Mouse (Mus musculus): Measurements from ENCODE around the gene Ddr2. TPM values are rescaled to one million over a fixed set of nuclear protein-coding genes. Genes with fewer than 3 reads are reported as not detected.

Ddr2 gene
- polyA plus RNA-seq, 1 experiment from 2014 or later: 30.7 TPM

DNA sequence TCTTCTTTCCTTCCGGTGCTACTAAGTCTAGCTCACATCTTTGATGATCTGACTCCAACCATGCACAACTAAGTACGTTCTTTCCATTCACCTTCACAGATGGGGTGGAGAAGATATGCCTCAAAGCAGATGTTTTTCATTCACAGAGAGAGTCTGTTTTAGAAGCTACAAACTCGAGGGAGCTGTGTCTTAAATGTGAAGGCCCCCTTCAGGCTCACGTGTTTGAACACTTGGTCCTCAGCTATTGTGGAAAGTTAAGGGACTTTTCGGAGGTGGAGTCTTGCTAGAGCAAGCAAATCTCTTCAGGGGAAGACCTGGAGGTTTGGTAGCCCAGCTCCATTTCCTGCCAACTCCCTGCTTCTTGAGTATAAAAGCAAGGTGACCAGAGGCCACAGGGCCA lies 34.2 kb downstream of the Ddr2 start:
- H3K27ac ChIP-seq: no peak overlapping the region
- no peaks in the 10 kb centered on the region for H3K27me3 ChIP-seq (ENCODE audit: poor library complexity, severe bottlenecking)
- no peaks in the 10 kb centered on the region for H3K9me3 ChIP-seq
- DNase-seq (ENCODE audit: extremely low spot score, low spot score): no peak
- H3K4me3 ChIP-seq: no peak overlapping the region
- no peaks in the 10 kb centered on the region for H3K4me1 ChIP-seq
- WGBS: 83% methylated on average over 5 of the region's 5 CpGs
- H3K36me3 ChIP-seq (replicated peaks): no peaks in the 10 kb centered on the region

DNA sequence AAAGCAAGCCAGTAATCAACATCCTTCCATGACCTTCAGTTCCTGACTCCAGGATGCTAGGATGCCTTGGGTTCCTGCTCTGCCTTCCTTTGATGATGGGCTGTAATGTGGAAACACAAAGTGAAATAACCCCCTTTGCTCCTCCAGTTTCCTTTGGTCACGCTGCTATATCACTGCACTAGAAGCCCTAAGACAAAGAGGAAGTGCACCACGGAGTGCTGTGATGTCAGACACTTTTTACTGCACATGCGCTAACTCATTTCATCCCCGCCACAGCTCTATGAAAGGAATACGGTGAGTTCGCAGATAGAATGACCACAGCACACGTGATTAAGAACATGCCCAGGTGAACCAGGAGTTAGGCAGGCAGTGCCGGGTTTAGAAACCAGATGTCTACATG lies 36.8 kb downstream of the Ddr2 start:
- Histone ChIP-seq H3K27ac (no peak overlapping the region), H3K36me3 (replicated peaks) (no peaks in the 10 kb centered on the region), H3K4me1 (no peaks in the 10 kb centered on the region), H3K4me3 (no peak overlapping the region), H3K27me3 (ENCODE audit: poor library complexity, severe bottlenecking) (no peaks in the 10 kb centered on the region), H3K9me3 (no peaks in the 10 kb centered on the region)
- no peak for DNase-seq (ENCODE audit: extremely low spot score, low spot score)
- 84% methylated on average over 8 of the region's 8 CpGs for WGBS

DNA sequence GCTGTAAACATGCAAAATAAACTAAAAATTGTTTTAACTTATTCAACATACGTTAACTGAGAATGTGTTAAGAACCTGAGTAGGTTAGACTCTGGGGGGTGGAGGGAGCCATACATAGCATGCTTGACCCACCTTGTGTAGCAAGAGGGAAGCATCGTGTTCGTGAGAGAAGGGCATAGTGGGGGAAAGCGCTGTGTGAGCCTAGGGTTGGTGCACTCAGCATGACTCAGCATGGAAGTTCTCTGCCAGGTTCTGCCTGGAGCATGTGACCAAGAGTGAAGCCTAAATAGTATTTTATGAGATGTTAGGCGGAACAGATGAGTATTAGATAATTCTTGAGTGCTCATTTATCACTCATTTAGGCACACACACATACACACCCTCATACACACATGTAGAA lies 41.4 kb downstream of the Ddr2 start:
- no peak for DNase-seq (ENCODE audit: extremely low spot score, low spot score)
- WGBS: 93% methylated on average over 5 of the region's 5 CpGs
- Histone ChIP-seq H3K36me3 (replicated peaks) (no peaks in the 10 kb centered on the region), H3K27ac (no peak overlapping the region), H3K9me3 (no peaks in the 10 kb centered on the region), H3K4me1 (peaks cover 3% of the 10 kb centered on the region), H3K27me3 (ENCODE audit: poor library complexity, severe bottlenecking) (no peaks in the 10 kb centered on the region), H3K4me3 (no peak overlapping the region)

DNA sequence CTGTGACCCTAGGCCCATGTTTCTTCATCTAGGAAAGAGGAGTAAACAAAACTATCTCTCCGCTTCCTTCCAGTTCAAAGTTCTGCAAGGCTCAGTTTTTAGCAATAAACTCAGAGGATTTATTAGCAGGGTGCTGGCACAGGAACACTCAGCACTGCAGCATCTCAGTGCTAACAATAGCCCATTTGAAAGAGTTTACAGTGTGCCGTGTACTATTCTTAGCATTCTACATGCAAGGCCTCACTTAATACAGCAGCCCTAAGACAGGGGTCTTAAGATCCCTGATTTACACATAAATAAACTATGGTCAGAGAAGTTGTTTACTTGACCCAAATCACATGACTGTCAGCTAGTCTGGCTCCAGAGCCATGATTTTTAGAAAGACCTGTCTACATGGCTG lies 44.6 kb downstream of the Ddr2 start:
- no peaks in the 10 kb centered on the region for H3K9me3 ChIP-seq
- peaks cover 5% of the 10 kb centered on the region for H3K4me1 ChIP-seq
- DNase-seq (ENCODE audit: extremely low spot score, low spot score): no peak
- WGBS: over 99% methylated on average over 2 of the region's 2 CpGs
- no peak overlapping the region for H3K27ac ChIP-seq
- H3K4me3 ChIP-seq: no peak overlapping the region
- H3K27me3 ChIP-seq (ENCODE audit: poor library complexity, severe bottlenecking): no peaks in the 10 kb centered on the region
- no peaks in the 10 kb centered on the region for H3K36me3 ChIP-seq (replicated peaks)

- Histone ChIP-seq H3K9me3 (no peaks in the 10 kb centered on the region), H3K27ac (no peak overlapping the region), H3K27me3 (ENCODE audit: poor library complexity, severe bottlenecking) (no peaks in the 10 kb centered on the region), H3K4me1 (peaks cover 5% of the 10 kb centered on the region), H3K4me3 (no peak overlapping the region), H3K36me3 (replicated peaks) (no peaks in the 10 kb centered on the region)
- DNase-seq (ENCODE audit: extremely low spot score, low spot score): no peak
- WGBS: 92% methylated on average over 8 of the region's 8 CpGs
Measured at GRCm38 (mm10) chr1:170065009-170065408, 45.6 kb downstream of the Ddr2 start.

GRCm38 (mm10) chr1:170064083-170064494 lies 46.5 kb downstream of the Ddr2 start:
- DNase-seq (ENCODE audit: extremely low spot score, low spot score): no peak
- Histone ChIP-seq H3K27me3 (ENCODE audit: poor library complexity, severe bottlenecking) (no peaks in the 10 kb centered on the region), H3K4me1 (peaks cover 5% of the 10 kb centered on the region), H3K9me3 (no peaks in the 10 kb centered on the region), H3K27ac (no peak overlapping the region), H3K36me3 (replicated peaks) (no peaks in the 10 kb centered on the region), H3K4me3 (no peak overlapping the region)
- 76% methylated on average over 9 of the region's 9 CpGs for WGBS

- WGBS: 84% methylated on average over 3 of the region's 3 CpGs
- DNase-seq (ENCODE audit: extremely low spot score, low spot score): no peak
- Histone ChIP-seq H3K9me3 (no peaks in the 10 kb centered on the region), H3K36me3 (replicated peaks) (no peaks in the 10 kb centered on the region), H3K27ac (no peak overlapping the region), H3K4me3 (no peak overlapping the region), H3K27me3 (ENCODE audit: poor library complexity, severe bottlenecking) (no peaks in the 10 kb centered on the region), H3K4me1 (peaks cover 8% of the 10 kb centered on the region)
Measured at GRCm38 (mm10) chr1:170060214-170060613, 50.3 kb downstream of the Ddr2 start.

DNA sequence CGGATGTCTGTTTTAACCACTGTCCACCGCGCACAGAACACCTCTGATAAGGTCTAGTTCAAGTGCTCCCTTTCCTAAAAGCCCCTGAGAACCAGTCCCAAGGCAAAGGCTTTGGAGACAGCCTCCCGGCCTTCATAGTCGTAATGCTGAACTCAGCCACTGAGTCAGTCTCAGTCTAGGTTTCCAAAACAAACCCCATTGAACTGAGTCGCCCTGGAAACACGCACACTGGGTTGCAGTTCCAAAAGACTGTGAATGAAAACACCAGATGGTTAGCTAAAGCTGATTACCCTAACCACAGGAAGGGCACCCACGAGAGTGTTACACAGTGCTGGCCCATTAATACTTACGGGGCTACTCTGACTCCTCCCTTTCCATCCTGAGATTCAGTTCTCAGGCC lies 51.2 kb downstream of the Ddr2 start:
- WGBS: 87% methylated on average over 9 of the region's 9 CpGs
- Histone ChIP-seq H3K36me3 (replicated peaks) (no peaks in the 10 kb centered on the region), H3K27ac (no peak overlapping the region), H3K9me3 (no peaks in the 10 kb centered on the region), H3K4me1 (peaks cover 8% of the 10 kb centered on the region), H3K27me3 (ENCODE audit: poor library complexity, severe bottlenecking) (no peaks in the 10 kb centered on the region), H3K4me3 (no peak overlapping the region)
- DNase-seq (ENCODE audit: extremely low spot score, low spot score): no peak

DNA sequence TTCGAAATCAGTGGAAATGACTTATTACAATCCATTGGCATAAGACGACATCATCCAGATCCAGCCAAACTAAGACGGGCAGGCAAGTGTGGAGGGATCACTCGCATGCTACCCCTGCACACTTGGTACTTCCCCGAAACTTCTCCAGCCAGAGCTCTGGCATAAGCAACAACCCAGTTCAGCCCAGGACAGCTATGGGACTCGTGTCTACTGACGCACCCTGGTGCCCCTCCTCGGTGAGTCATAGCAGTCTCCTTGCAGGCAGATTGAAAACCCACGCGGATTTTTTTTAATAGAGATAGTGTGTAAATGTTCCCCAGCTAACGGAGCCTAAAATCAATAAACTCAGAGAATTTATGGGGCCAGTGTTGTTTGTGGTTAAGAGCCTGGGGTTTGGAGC lies 52.5 kb downstream of the Ddr2 start:
- H3K9me3 ChIP-seq: no peaks in the 10 kb centered on the region
- DNase-seq (ENCODE audit: extremely low spot score, low spot score): no peak
- no peak overlapping the region for H3K27ac ChIP-seq
- 0 out of 2 replicates have a peak, but pooled peaks cover 4% of the 10 kb centered on the region for H3K4me1 ChIP-seq
- H3K27me3 ChIP-seq (ENCODE audit: poor library complexity, severe bottlenecking): no peaks in the 10 kb centered on the region
- no peaks in the 10 kb centered on the region for H3K36me3 ChIP-seq (replicated peaks)
- H3K4me3 ChIP-seq: no peak overlapping the region
- 94% methylated on average over 11 of the region's 11 CpGs for WGBS

- DNase-seq (ENCODE audit: extremely low spot score, low spot score): no peak
- H3K4me3 ChIP-seq: no peak overlapping the region
- WGBS: 95% methylated on average over 7 of the region's 7 CpGs
- no peak overlapping the region for H3K27ac ChIP-seq
- 0 out of 2 replicates have a peak, but pooled peaks cover 8% of the 10 kb centered on the region for H3K4me1 ChIP-seq
- H3K36me3 ChIP-seq (replicated peaks): no peaks in the 10 kb centered on the region
- no peaks in the 10 kb centered on the region for H3K27me3 ChIP-seq (ENCODE audit: poor library complexity, severe bottlenecking)
- H3K9me3 ChIP-seq: no peaks in the 10 kb centered on the region
Measured at GRCm38 (mm10) chr1:170057607-170058006, 53.0 kb downstream of the Ddr2 start.

DNA sequence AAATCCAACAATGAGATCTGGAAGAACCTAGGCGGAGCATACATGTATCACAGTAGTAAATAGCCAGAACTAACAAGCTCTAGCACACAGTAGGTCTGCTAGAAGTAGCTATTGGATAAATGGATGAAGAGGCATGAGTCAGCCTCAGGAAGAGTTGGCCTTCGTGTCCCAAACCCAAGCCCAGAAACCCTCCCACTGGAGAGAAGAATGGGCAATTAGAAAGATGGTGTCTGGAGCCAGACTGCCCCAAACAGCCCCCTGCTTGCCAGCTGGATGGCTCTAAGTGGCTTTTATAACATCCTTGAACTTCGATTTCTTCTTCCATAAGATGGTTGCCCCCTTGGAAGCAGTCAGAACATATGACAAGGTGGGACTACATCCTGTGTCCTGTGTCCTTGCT lies 53.6 kb downstream of the Ddr2 start:
- H3K4me3 ChIP-seq: no peak overlapping the region
- H3K27me3 ChIP-seq (ENCODE audit: poor library complexity, severe bottlenecking): no peaks in the 10 kb centered on the region
- WGBS: 88% methylated on average over 3 of the region's 3 CpGs
- no peaks in the 10 kb centered on the region for H3K9me3 ChIP-seq
- no peak for DNase-seq (ENCODE audit: extremely low spot score, low spot score)
- no peak overlapping the region for H3K27ac ChIP-seq
- no peaks in the 10 kb centered on the region for H3K36me3 ChIP-seq (replicated peaks)
- peaks cover 10% of the 10 kb centered on the region; the same call in 1 of the 2 replicates for H3K4me1 ChIP-seq

- WGBS: 81% methylated on average over 6 of the region's 6 CpGs
- no peaks in the 10 kb centered on the region for H3K36me3 ChIP-seq (replicated peaks)
- no peaks in the 10 kb centered on the region for H3K27me3 ChIP-seq (ENCODE audit: poor library complexity, severe bottlenecking)
- H3K9me3 ChIP-seq: no peaks in the 10 kb centered on the region
- no peak overlapping the region for H3K27ac ChIP-seq
- no peak for DNase-seq (ENCODE audit: extremely low spot score, low spot score)
- H3K4me1 ChIP-seq: peaks cover 10% of the 10 kb centered on the region; the same call in 1 of the 2 replicates
- H3K4me3 ChIP-seq: no peak overlapping the region
Measured at GRCm38 (mm10) chr1:170056214-170056613, 54.3 kb downstream of the Ddr2 start.

DNA sequence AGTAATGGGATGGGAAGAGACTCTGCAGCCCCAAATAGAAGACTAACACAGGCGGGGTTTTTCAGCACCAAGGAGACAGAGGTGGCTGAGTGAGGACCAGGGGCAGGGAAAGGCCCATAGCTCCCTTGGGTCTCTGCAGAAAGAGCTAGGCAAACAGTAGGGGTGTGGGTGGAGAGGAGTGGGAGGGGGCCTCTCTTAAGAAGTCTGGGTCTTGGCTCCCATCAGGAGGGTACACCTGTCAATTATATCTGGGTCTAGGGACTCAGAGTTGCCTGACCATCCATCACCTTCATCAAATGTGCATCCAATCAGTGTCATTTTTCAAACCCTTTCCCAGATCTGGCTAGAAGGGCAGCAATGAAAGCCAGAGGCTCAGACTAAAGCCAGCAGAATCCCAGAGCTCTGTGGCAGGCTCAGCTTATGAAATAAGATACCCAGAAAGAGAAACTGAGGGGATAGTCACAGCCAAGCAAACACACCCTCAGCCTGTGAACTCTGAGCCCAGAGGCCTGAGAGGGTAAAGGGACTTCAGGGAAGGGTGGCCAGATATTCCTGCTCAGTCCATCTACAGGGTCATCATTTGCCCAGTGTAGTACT lies 58.0 kb downstream of the Ddr2 start:
- WGBS: 88% methylated on average over 1 of the region's 1 CpGs

More for the DNA sequence above, 58.0 kb downstream of the Ddr2 start:
- Histone ChIP-seq H3K27me3 (ENCODE audit: poor library complexity, severe bottlenecking) (no peaks in the 10 kb centered on the region), H3K9me3 (no peaks in the 10 kb centered on the region), H3K4me1 (peaks cover 10% of the 10 kb centered on the region; the same call in 1 of the 2 replicates), H3K27ac (no peak overlapping the region), H3K36me3 (replicated peaks) (no peaks in the 10 kb centered on the region), H3K4me3 (no peak overlapping the region)
- no peak for DNase-seq (ENCODE audit: extremely low spot score, low spot score)
